Mouse (Mus musculus): ENCODE measurements around the gene Fam71f2. TPM values are rescaled to one million over a fixed set of nuclear protein-coding genes. Genes with fewer than 3 reads are reported as not detected.

Gene Fam71f2
- total RNA-seq, 1 experiment, result 0.58 TPM

DNA sequence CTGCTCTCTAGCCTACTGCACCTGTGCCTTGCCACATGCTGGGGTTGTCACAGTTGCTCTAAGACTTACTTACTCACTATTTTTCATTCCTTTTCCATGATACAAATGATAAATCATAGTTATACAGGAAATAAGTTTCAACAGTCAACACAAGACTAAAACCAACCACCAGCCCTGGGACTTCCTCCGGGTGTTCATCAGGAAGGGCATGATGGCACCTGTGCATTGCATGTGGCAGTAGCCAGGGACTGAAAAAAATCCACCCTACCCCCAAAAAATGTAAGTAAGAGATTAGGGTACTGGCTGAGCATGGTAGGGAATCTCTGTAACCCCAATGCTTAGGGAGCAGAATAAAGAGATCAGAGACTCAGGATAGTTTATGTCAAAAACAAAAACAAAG, 20.0 kb upstream of the Fam71f2 start:
- Histone ChIP-seq H3K36me3 (ENCODE audit: control insufficient read depth, insufficient read depth, low read length, poor library complexity, severe bottlenecking) (no peaks in the 10 kb centered on the region), H3K9me3 (ENCODE audit: control insufficient read depth, insufficient read depth, low read depth, low read length) (no peaks in the 10 kb centered on the region), H3K27ac (ENCODE audit: insufficient read depth, low read depth, low read length, poor library complexity, severe bottlenecking) (no peak overlapping the region), H3K4me3 (ENCODE audit: insufficient read depth in 1 of 2, low read depth in 1 of 2, low read length in 2 of 2, poor library complexity in 1 of 2, severe bottlenecking in 1 of 2) (no peak overlapping the region), H3K4me1 (ENCODE audit: control insufficient read depth in 2 of 2, insufficient read depth in 2 of 2, low read length in 2 of 2, poor library complexity in 1 of 2) (no peaks in the 10 kb centered on the region), H3K9ac (ENCODE audit: insufficient read depth, low read depth, low read length, poor library complexity, severe bottlenecking) (no peak overlapping the region)
- DNase-seq (ENCODE audit: low read depth, low spot score), result no peak
- TF ChIP-seq HCFC1 (IDR thresholded peaks at IDR 0.05; ENCODE audit: borderline replicate concordance, insufficient read depth, low read length), result no peak
- no peak for TF ChIP-seq CHD2 (IDR thresholded peaks at IDR 0.05; ENCODE audit: low read depth, low read length)
- no peak for TF ChIP-seq ZC3H11A (IDR thresholded peaks at IDR 0.05; ENCODE audit: borderline replicate concordance, low read depth, low read length)
- in situ Hi-C loops (cut with MboI; ENCODE audit: low sequenced_read_pairs in 2 of 2, unreplicated experiment in 2 of 2), result no loop called here

GRCm38 (mm10) chr6:29261831-29262230, 17.6 kb upstream of the Fam71f2 start:
- in situ Hi-C loops (cut with MboI; ENCODE audit: low sequenced_read_pairs in 2 of 2, unreplicated experiment in 2 of 2), result no loop called here
- H3K4me1 ChIP-seq (ENCODE audit: control insufficient read depth in 2 of 2, insufficient read depth in 2 of 2, low read length in 2 of 2, poor library complexity in 1 of 2), result no peaks in the 10 kb centered on the region
- no peak overlapping the region for H3K4me3 ChIP-seq (ENCODE audit: insufficient read depth in 1 of 2, low read depth in 1 of 2, low read length in 2 of 2, poor library complexity in 1 of 2, severe bottlenecking in 1 of 2)
- no peak for DNase-seq (ENCODE audit: low read depth, low spot score)
- H3K27ac ChIP-seq (ENCODE audit: insufficient read depth, low read depth, low read length, poor library complexity, severe bottlenecking), result no peak overlapping the region
- H3K36me3 ChIP-seq (ENCODE audit: control insufficient read depth, insufficient read depth, low read length, poor library complexity, severe bottlenecking), result no peaks in the 10 kb centered on the region
- H3K9ac ChIP-seq (ENCODE audit: insufficient read depth, low read depth, low read length, poor library complexity, severe bottlenecking), result no peak overlapping the region
- no peaks in the 10 kb centered on the region for H3K9me3 ChIP-seq (ENCODE audit: control insufficient read depth, insufficient read depth, low read depth, low read length)
- no peak for TF ChIP-seq HCFC1 (IDR thresholded peaks at IDR 0.05; ENCODE audit: borderline replicate concordance, insufficient read depth, low read length)

GRCm38 (mm10) chr6:29263650-29264455, 15.5 kb upstream of the Fam71f2 start:
- in situ Hi-C loops (cut with MboI; ENCODE audit: low sequenced_read_pairs in 2 of 2, unreplicated experiment in 2 of 2), result no loop called here
- H3K36me3 ChIP-seq (ENCODE audit: control insufficient read depth, insufficient read depth, low read length, poor library complexity, severe bottlenecking), result no peaks in the 10 kb centered on the region
- H3K4me1 ChIP-seq (ENCODE audit: control insufficient read depth in 2 of 2, insufficient read depth in 2 of 2, low read length in 2 of 2, poor library complexity in 1 of 2), result no peaks in the 10 kb centered on the region
- H3K9ac ChIP-seq (ENCODE audit: insufficient read depth, low read depth, low read length, poor library complexity, severe bottlenecking), result no peak overlapping the region
- H3K4me3 ChIP-seq (ENCODE audit: insufficient read depth in 1 of 2, low read depth in 1 of 2, low read length in 2 of 2, poor library complexity in 1 of 2, severe bottlenecking in 1 of 2), result no peak overlapping the region
- DNase-seq (ENCODE audit: low read depth, low spot score), result no peak
- TF ChIP-seq HCFC1 (IDR thresholded peaks at IDR 0.05; ENCODE audit: borderline replicate concordance, insufficient read depth, low read length), result no peak
- no peak for TF ChIP-seq CHD2 (IDR thresholded peaks at IDR 0.05; ENCODE audit: low read depth, low read length)
- no peak for TF ChIP-seq ZNF384 (IDR thresholded peaks at IDR 0.05; ENCODE audit: low read depth, low read length)
- no peak for TF ChIP-seq ZC3H11A (IDR thresholded peaks at IDR 0.05; ENCODE audit: borderline replicate concordance, low read depth, low read length)
- no peak overlapping the region for H3K27ac ChIP-seq (ENCODE audit: insufficient read depth, low read depth, low read length, poor library complexity, severe bottlenecking)
- no peaks in the 10 kb centered on the region for H3K9me3 ChIP-seq (ENCODE audit: control insufficient read depth, insufficient read depth, low read depth, low read length)

- Histone ChIP-seq H3K4me1 (ENCODE audit: control insufficient read depth in 2 of 2, insufficient read depth in 2 of 2, low read length in 2 of 2, poor library complexity in 1 of 2) (no peaks in the 10 kb centered on the region), H3K9ac (ENCODE audit: insufficient read depth, low read depth, low read length, poor library complexity, severe bottlenecking) (no peak overlapping the region), H3K36me3 (ENCODE audit: control insufficient read depth, insufficient read depth, low read length, poor library complexity, severe bottlenecking) (no peaks in the 10 kb centered on the region), H3K27ac (ENCODE audit: insufficient read depth, low read depth, low read length, poor library complexity, severe bottlenecking) (no peak overlapping the region), H3K4me3 (ENCODE audit: insufficient read depth in 1 of 2, low read depth in 1 of 2, low read length in 2 of 2, poor library complexity in 1 of 2, severe bottlenecking in 1 of 2) (no peak overlapping the region), H3K9me3 (ENCODE audit: control insufficient read depth, insufficient read depth, low read depth, low read length) (no peaks in the 10 kb centered on the region)
- TF ChIP-seq CHD2 (IDR thresholded peaks at IDR 0.05; ENCODE audit: low read depth, low read length), result no peak
- TF ChIP-seq ZC3H11A (IDR thresholded peaks at IDR 0.05; ENCODE audit: borderline replicate concordance, low read depth, low read length), result no peak
- TF ChIP-seq ZNF384 (IDR thresholded peaks at IDR 0.05; ENCODE audit: low read depth, low read length), result no peak
- no peak for TF ChIP-seq HCFC1 (IDR thresholded peaks at IDR 0.05; ENCODE audit: borderline replicate concordance, insufficient read depth, low read length)
- TF ChIP-seq MAFK (IDR thresholded peaks at IDR 0.05; ENCODE audit: insufficient read depth, low read depth, low read length), result no peak
- in situ Hi-C loops (cut with MboI; ENCODE audit: low sequenced_read_pairs in 2 of 2, unreplicated experiment in 2 of 2), result no loop called here
- DNase-seq (ENCODE audit: low read depth, low spot score), result no peak
These were observed 15.0 kb upstream of the Fam71f2 start for GRCm38 (mm10) chr6:29264456-29264781.

GRCm38 (mm10) chr6:29266936-29267335, 12.5 kb upstream of the Fam71f2 start:
- no peaks in the 10 kb centered on the region for H3K9me3 ChIP-seq (ENCODE audit: control insufficient read depth, insufficient read depth, low read depth, low read length)
- no peak for TF ChIP-seq HCFC1 (IDR thresholded peaks at IDR 0.05; ENCODE audit: borderline replicate concordance, insufficient read depth, low read length)
- no peak for TF ChIP-seq CHD2 (IDR thresholded peaks at IDR 0.05; ENCODE audit: low read depth, low read length)
- no peak for TF ChIP-seq ZNF384 (IDR thresholded peaks at IDR 0.05; ENCODE audit: low read depth, low read length)
- no peak for TF ChIP-seq MAFK (IDR thresholded peaks at IDR 0.05; ENCODE audit: insufficient read depth, low read depth, low read length)
- no peak for TF ChIP-seq ZC3H11A (IDR thresholded peaks at IDR 0.05; ENCODE audit: borderline replicate concordance, low read depth, low read length)
- H3K4me3 ChIP-seq (ENCODE audit: insufficient read depth in 1 of 2, low read depth in 1 of 2, low read length in 2 of 2, poor library complexity in 1 of 2, severe bottlenecking in 1 of 2), result no peak overlapping the region
- no peak for DNase-seq (ENCODE audit: low read depth, low spot score)
- in situ Hi-C loops (cut with MboI; ENCODE audit: low sequenced_read_pairs in 2 of 2, unreplicated experiment in 2 of 2), result no loop called here
- H3K9ac ChIP-seq (ENCODE audit: insufficient read depth, low read depth, low read length, poor library complexity, severe bottlenecking), result no peak overlapping the region
- no peak overlapping the region for H3K27ac ChIP-seq (ENCODE audit: insufficient read depth, low read depth, low read length, poor library complexity, severe bottlenecking)
- H3K36me3 ChIP-seq (ENCODE audit: control insufficient read depth, insufficient read depth, low read length, poor library complexity, severe bottlenecking), result no peaks in the 10 kb centered on the region
- peaks cover 0 to 4% of the 10 kb centered on the region in 2 experiments; a peak in 1 of 4 replicates for H3K4me1 ChIP-seq (ENCODE audit: control insufficient read depth in 2 of 2, insufficient read depth in 2 of 2, low read length in 2 of 2, poor library complexity in 1 of 2)
